8 mouse cellular contexts compared by ENCODE assay signal in the genomic region with DNA sequence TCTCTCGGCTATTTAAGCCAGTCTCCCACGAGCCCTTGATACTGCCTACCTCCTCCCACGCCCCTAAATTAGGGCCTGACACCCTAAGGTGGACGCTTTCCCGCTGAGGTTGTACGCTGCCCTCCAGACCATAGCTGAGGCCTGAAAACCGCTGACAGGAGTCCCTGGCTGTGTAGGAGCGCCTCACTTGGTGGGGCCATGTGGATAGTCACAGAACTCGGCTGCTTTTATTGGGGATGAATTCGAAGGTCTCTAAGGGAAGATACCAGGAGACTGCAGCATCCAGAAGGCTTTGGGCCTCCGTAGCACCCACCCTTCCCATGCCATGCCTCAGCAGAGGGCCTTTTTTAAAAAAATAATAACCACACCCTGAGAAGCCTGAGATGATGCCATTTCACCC. TPM values are rescaled to one million over a fixed set of nuclear protein-coding genes. Genes with fewer than 3 reads are reported as not detected.
DNase-seq lines count a peak whose midpoint lies in the region; ATAC-seq and TF ChIP-seq lines count a peak whose summit lies in the region.

No protein-coding gene starts in this region.

- H3K9ac ChIP-seq in lung, embryonic 14.5 days: no peak overlapping the region

- no peak for TF ChIP-seq CTCF in lung, embryonic 14.5 days (IDR thresholded peaks at IDR 0.05; ENCODE audit: low read depth)
- no peak for TF ChIP-seq CTCF in small intestine, adult 2 months (IDR thresholded peaks at IDR 0.05; ENCODE audit: extremely low read depth, insufficient read length, insufficient replicate concordance, low read depth, low read length)

- no peaks in the 10 kb centered on the region for H3K9me3 ChIP-seq in lung, embryonic 14.5 days (ENCODE audit: low read depth, low read length)
- H3K9me3 ChIP-seq in limb, embryonic 10.5 days (replicated peaks): no peaks in the 10 kb centered on the region

- H3K4me3 ChIP-seq in lung, embryonic 14.5 days (ENCODE audit: low read depth, low read length): 0 out of 2 replicates have a peak overlapping the region, but pooled peaks have one; percentile 61
- peak overlapping the region; percentile 67 for H3K4me3 ChIP-seq in limb, embryonic 10.5 days
- H3K4me3 ChIP-seq in small intestine, adult 2 months (ENCODE audit: low read depth, low read length): peak overlapping the region; percentile 99

- H3K36me3 ChIP-seq in lung, embryonic 14.5 days (ENCODE audit: insufficient read depth): peaks cover 17% of the 10 kb centered on the region
- H3K36me3 ChIP-seq in limb, embryonic 10.5 days: peaks cover 22% of the 10 kb centered on the region
- peaks cover 13% of the 10 kb centered on the region for H3K36me3 ChIP-seq in small intestine, adult 2 months (ENCODE audit: control insufficient read depth, insufficient read depth, low read length)

- TF ChIP-seq POLR2A in small intestine, adult 2 months (IDR thresholded peaks at IDR 0.05; ENCODE audit: low read depth, low read length): no peak

- no peak for ATAC-seq in lung, embryonic 14.5 days (ENCODE audit: insufficient read depth)

- DNase-seq in cerebellum, adult 9-11 months: peak; percentile 47
- no peak for DNase-seq in cerebellum, postnatal 14 days
- no peak for DNase-seq in lung, embryonic 14.5 days
- no peak for DNase-seq in lung, postnatal 14 days
- DNase-seq in limb, embryonic 10.5 days (ENCODE audit: low spot score): no peak
- DNase-seq in thymus, postnatal 25 days: no peak
- DNase-seq in T-cell, adult 2 months (ENCODE audit: low spot score): no peak

- peaks cover 14% of the 10 kb centered on the region for H3K27me3 ChIP-seq in lung, embryonic 14.5 days (ENCODE audit: insufficient read depth, low read length)
- peaks cover 34% of the 10 kb centered on the region for H3K27me3 ChIP-seq in limb, embryonic 10.5 days (ENCODE audit: low read depth, poor library complexity, severe bottlenecking)
- 0 out of 2 replicates have a peak, but pooled peaks cover 4% of the 10 kb centered on the region for H3K27me3 ChIP-seq in small intestine, adult 2 months (ENCODE audit: control insufficient read depth, insufficient read depth, low read length)

- no peaks in the 10 kb centered on the region for H3K4me1 ChIP-seq in lung, embryonic 14.5 days (ENCODE audit: insufficient read depth)
- H3K4me1 ChIP-seq in limb, embryonic 10.5 days: peaks cover 36% of the 10 kb centered on the region
- H3K4me1 ChIP-seq in small intestine, adult 2 months (ENCODE audit: control insufficient read depth, insufficient read depth, insufficient read length, low read length): peaks cover 20% of the 10 kb centered on the region

- WGBS in lung, embryonic 14.5 days: 57% methylated on average over 11 of the region's 11 CpGs
- 45% methylated on average over 11 of the region's 11 CpGs for WGBS in limb, embryonic 10.5 days
- WGBS in small intestine, adult 2 months: 75% methylated on average over 11 of the region's 11 CpGs

- no peak overlapping the region for H3K27ac ChIP-seq in lung, embryonic 14.5 days (ENCODE audit: low read depth)
- H3K27ac ChIP-seq in limb, embryonic 10.5 days: no peak overlapping the region
- H3K27ac ChIP-seq in small intestine, adult 2 months (ENCODE audit: insufficient read depth, low read depth, low read length): no peak overlapping the region

- H3K4me2 ChIP-seq in lung, embryonic 14.5 days: peak overlapping the region; percentile 100

RNA-seq across cellular contexts. Expression of gene Rapgefl1, which starts 1.3 kb away (rescaled TPM):
- 1.5 and 2.1 TPM in 2 replicates for polyA plus RNA-seq in lung, embryonic 14.5 days (2014; fragmentation: Nextera tagmentation; extraction: Ambion mirVana)
- polyA plus RNA-seq in limb, embryonic 10.5 days (2016; fragmentation: Nextera tagmentation; extraction: Ambion mirVana): 1.4 and 1.9 TPM in 2 replicates
- polyA plus RNA-seq in small intestine, adult 2 months (2012; rRNA removed): 11.4 and 47.6 TPM in 2 replicates

RNA-seq across cellular contexts. Expression of gene Wipf2, which starts 25.5 kb away (rescaled TPM):
- polyA plus RNA-seq in lung, embryonic 14.5 days (2014; fragmentation: Nextera tagmentation; extraction: Ambion mirVana): 4.7 and 5.7 TPM in 2 replicates
- polyA plus RNA-seq in limb, embryonic 10.5 days (2016; fragmentation: Nextera tagmentation; extraction: Ambion mirVana): 5.4 and 6.2 TPM in 2 replicates
- polyA plus RNA-seq in small intestine, adult 2 months (2012; rRNA removed): 11.4 and 27.3 TPM in 2 replicates

RNA-seq across cellular contexts. Expression of gene Casc3, which starts 33.2 kb away (rescaled TPM):
- 41.0 and 42.8 TPM in 2 replicates for polyA plus RNA-seq in lung, embryonic 14.5 days (2014; fragmentation: Nextera tagmentation; extraction: Ambion mirVana)
- polyA plus RNA-seq in limb, embryonic 10.5 days (2016; fragmentation: Nextera tagmentation; extraction: Ambion mirVana): 46.7 and 51.9 TPM in 2 replicates
- 11.7 and 22.0 TPM in 2 replicates for polyA plus RNA-seq in small intestine, adult 2 months (2012; rRNA removed)

RNA-seq across cellular contexts. Expression of gene Msl1, which starts 42.6 kb away (rescaled TPM):
- polyA plus RNA-seq in lung, embryonic 14.5 days (2014; fragmentation: Nextera tagmentation; extraction: Ambion mirVana): 16.2 and 16.3 TPM in 2 replicates
- polyA plus RNA-seq in limb, embryonic 10.5 days (2016; fragmentation: Nextera tagmentation; extraction: Ambion mirVana): 22.8 and 25.0 TPM in 2 replicates
- polyA plus RNA-seq in small intestine, adult 2 months (2012; rRNA removed): 19.8 and 38.5 TPM in 2 replicates
